ENCODE assay signal across 9 mouse cellular contexts in genomic region chr9:107935790-107936214, GRCm38 (mm10). TPM values are rescaled to one million over a fixed set of nuclear protein-coding genes. Genes with fewer than 3 reads are reported as not detected.
DNase-seq lines count a peak whose midpoint lies in the region; ATAC-seq and TF ChIP-seq lines count a peak whose summit lies in the region.
"Had no signal": no experiment of that assay in that cellular context is flagged by ENCODE, and none has a peak within 500 bp of the region (broad histone marks: within the 10 kb centered on the region; RNA-seq: fewer than 3 reads in every experiment).

No protein-coding gene starts in this region.

- no peaks in the 10 kb centered on the region for H3K9me3 ChIP-seq in heart, embryonic 13.5 days
- H3K9me3 ChIP-seq in MEL (replicated peaks; ENCODE audit: insufficient read depth, low read length): no peaks in the 10 kb centered on the region
- no peaks in the 10 kb centered on the region for H3K9me3 ChIP-seq in embryonic facial prominence, embryonic 12.5 days
- H3K9me3 ChIP-seq in intestine, embryonic 16.5 days (ENCODE audit: control insufficient read depth, low read length): no peaks in the 10 kb centered on the region
- H3K9me3 ChIP-seq in megakaryocyte, embryonic 14.5 days: no peaks in the 10 kb centered on the region

- H3K9ac ChIP-seq in heart, embryonic 13.5 days: peak overlapping the region; percentile 77
- H3K9ac ChIP-seq in MEL (ENCODE audit: control insufficient read depth, low read depth, low read length, poor library complexity, severe bottlenecking): no peak overlapping the region
- peak overlapping the region; percentile 56 for H3K9ac ChIP-seq in embryonic facial prominence, embryonic 12.5 days
- peak overlapping the region; percentile 66 for H3K9ac ChIP-seq in intestine, embryonic 16.5 days (ENCODE audit: low read depth, low read length)

- peak in 1 of 2 experiments; percentile 43; a peak in 1 of 4 replicates for TF ChIP-seq EP300 in MEL (IDR thresholded peaks at IDR 0.05; ENCODE audit: low read depth in 1 of 2, low read length in 2 of 2)

- H3K4me1 ChIP-seq in heart, embryonic 13.5 days: peaks cover 13% of the 10 kb centered on the region
- no peaks in the 10 kb centered on the region for H3K4me1 ChIP-seq in MEL (ENCODE audit: control insufficient read depth in 1 of 2, insufficient read depth in 2 of 2, low read length in 2 of 2)
- H3K4me1 ChIP-seq in embryonic facial prominence, embryonic 12.5 days: peaks cover 15% of the 10 kb centered on the region
- H3K4me1 ChIP-seq in intestine, embryonic 16.5 days (ENCODE audit: control insufficient read depth, insufficient read depth, low read length): peaks cover 19% of the 10 kb centered on the region
- H3K4me1 ChIP-seq in megakaryocyte, embryonic 14.5 days: peaks cover 19% of the 10 kb centered on the region
- peaks cover 18% of the 10 kb centered on the region for H3K4me1 ChIP-seq in small intestine, adult 2 months (ENCODE audit: control insufficient read depth, insufficient read depth, insufficient read length, low read length)

- no peak for ATAC-seq in heart, embryonic 13.5 days (ENCODE audit: extremely low read depth, insufficient number of reproducible peaks, low FRiP score, low TSS enrichment)
- ATAC-seq in embryonic facial prominence, embryonic 12.5 days (ENCODE audit: insufficient number of reproducible peaks, insufficient read depth, low FRiP score, low TSS enrichment): no peak
- 0 out of 2 replicates have a peak, but pooled peaks have one; percentile 29 for ATAC-seq in intestine, embryonic 16.5 days

- H3K79me2 ChIP-seq in MEL (ENCODE audit: control insufficient read depth, insufficient read depth, low read length, poor library complexity): no peaks in the 10 kb centered on the region

- peak overlapping the region; percentile 58 for H3K4me3 ChIP-seq in heart, embryonic 13.5 days
- peak overlapping the region in 1 of 2 experiments; percentile 35; a peak in 1 of 4 replicates for H3K4me3 ChIP-seq in MEL (ENCODE audit: control insufficient read depth in 1 of 2, insufficient read depth in 1 of 2, low read depth in 2 of 2, low read length in 2 of 2)
- H3K4me3 ChIP-seq in embryonic facial prominence, embryonic 12.5 days: peak overlapping the region; percentile 53
- H3K4me3 ChIP-seq in intestine, embryonic 16.5 days (ENCODE audit: low read length): peak overlapping the region; percentile 53
- H3K4me3 ChIP-seq in megakaryocyte, embryonic 14.5 days (replicated peaks): peak overlapping the region; percentile 81
- H3K4me3 ChIP-seq in small intestine, adult 2 months (ENCODE audit: low read depth, low read length): peak overlapping the region; percentile 27

- H3K27ac ChIP-seq in heart, embryonic 13.5 days (replicated peaks): no peak overlapping the region
- H3K27ac ChIP-seq in MEL (ENCODE audit: control insufficient read depth, low read depth, low read length): no peak overlapping the region
- no peak overlapping the region for H3K27ac ChIP-seq in embryonic facial prominence, embryonic 12.5 days
- no peak overlapping the region for H3K27ac ChIP-seq in intestine, embryonic 16.5 days (ENCODE audit: low read length)
- no peak overlapping the region for H3K27ac ChIP-seq in small intestine, adult 2 months (ENCODE audit: insufficient read depth, low read depth, low read length)

- no peaks in the 10 kb centered on the region for H3K36me3 ChIP-seq in heart, embryonic 13.5 days
- 0 out of 4 replicates have a peak, but pooled peaks cover 0 to 2% of the 10 kb centered on the region in 2 experiments for H3K36me3 ChIP-seq in MEL (ENCODE audit: control insufficient read depth in 1 of 2, insufficient read depth in 2 of 2, low read length in 2 of 2)
- no peaks in the 10 kb centered on the region for H3K36me3 ChIP-seq in embryonic facial prominence, embryonic 12.5 days
- no peaks in the 10 kb centered on the region for H3K36me3 ChIP-seq in intestine, embryonic 16.5 days (ENCODE audit: control insufficient read depth, insufficient read depth, low read length)
- no peaks in the 10 kb centered on the region for H3K36me3 ChIP-seq in megakaryocyte, embryonic 14.5 days (replicated peaks; ENCODE audit: low read length)
- no peaks in the 10 kb centered on the region for H3K36me3 ChIP-seq in small intestine, adult 2 months (ENCODE audit: control insufficient read depth, insufficient read depth, low read length)

- H3K4me2 ChIP-seq in heart, embryonic 13.5 days: peak overlapping the region; percentile 93
- peak overlapping the region; percentile 92 for H3K4me2 ChIP-seq in embryonic facial prominence, embryonic 12.5 days (replicated peaks)
- H3K4me2 ChIP-seq in intestine, embryonic 16.5 days (ENCODE audit: low read depth, low read length): peak overlapping the region; percentile 94

- WGBS in heart, embryonic 13.5 days: 0% methylated on average over 39 of the region's 41 CpGs
- under 1% methylated on average over 41 of the region's 41 CpGs for WGBS in embryonic facial prominence, embryonic 12.5 days
- WGBS in intestine, embryonic 16.5 days: 1% methylated on average over 40 of the region's 41 CpGs
- 1% methylated on average over 39 of the region's 41 CpGs for WGBS in small intestine, adult 2 months

- H3K27me3 ChIP-seq in heart, embryonic 13.5 days (replicated peaks): peaks cover 81% of the 10 kb centered on the region
- H3K27me3 ChIP-seq in MEL (ENCODE audit: control insufficient read depth in 1 of 2, insufficient read depth in 2 of 2, low read length in 2 of 2): peaks cover 9 to 20% of the 10 kb centered on the region in 2 experiments
- H3K27me3 ChIP-seq in embryonic facial prominence, embryonic 12.5 days: peaks cover 28% of the 10 kb centered on the region
- peaks cover 16% of the 10 kb centered on the region for H3K27me3 ChIP-seq in intestine, embryonic 16.5 days (replicated peaks; ENCODE audit: control insufficient read depth, insufficient read depth, low read length)
- peaks cover 93% of the 10 kb centered on the region for H3K27me3 ChIP-seq in megakaryocyte, embryonic 14.5 days (replicated peaks)
- peaks cover 14% of the 10 kb centered on the region for H3K27me3 ChIP-seq in small intestine, adult 2 months (ENCODE audit: control insufficient read depth, insufficient read depth, low read length)

- TF ChIP-seq CTCF in MEL (IDR thresholded peaks at IDR 0.05 in 2 of 3, conservative IDR thresholded peaks at IDR 0.05 in 1 of 3; ENCODE audit: control insufficient read depth in 1 of 3, insufficient read depth in 1 of 3, low read depth in 2 of 3, low read length in 3 of 3, poor library complexity in 1 of 3, severe bottlenecking in 1 of 3): no peak
- TF ChIP-seq CTCF in small intestine, adult 2 months (IDR thresholded peaks at IDR 0.05; ENCODE audit: extremely low read depth, insufficient read length, insufficient replicate concordance, low read depth, low read length): no peak

- no peak for DNase-seq in heart, adult 18-20 months
- peak; percentile 28 for DNase-seq in MEL (ENCODE audit: low read depth, low spot score)
- DNase-seq in c-Kit-positive CD71-positive TER-119-positive erythroid progenitor cells, embryonic 14.5 days (ENCODE audit: low spot score): no peak

- TF ChIP-seq POLR2A in MEL (IDR thresholded peaks at IDR 0.05; ENCODE audit: control insufficient read depth in 1 of 2, insufficient read depth in 1 of 2, low read depth in 1 of 2, low read length in 2 of 2, poor library complexity in 1 of 2): no peak
- TF ChIP-seq POLR2A in small intestine, adult 2 months (IDR thresholded peaks at IDR 0.05; ENCODE audit: low read depth, low read length): no peak

- TF ChIP-seq RAD21 in MEL (IDR thresholded peaks at IDR 0.05; ENCODE audit: low read depth, low read length): no peak

RNA-seq across cellular contexts. Expression of gene Camkv, which starts 0.3 kb away (rescaled TPM):
- polyA plus RNA-seq in heart, embryonic 13.5 days (2015; fragmentation: Nextera tagmentation; extraction: Ambion mirVana): 0.63 and 1.0 TPM in 2 replicates
- not detected for total RNA-seq in heart, adult 18-20 months (2021)
- total RNA-seq in MEL (2012; rRNA removed): 0.08 and 0.39 TPM in 2 replicates
- polyA plus RNA-seq in MEL (2012; ENCODE audit: insufficient read depth in 1 of 2, insufficient read length in 2 of 2, low read depth in 1 of 2, low replicate concordance in 2 of 2, missing spikeins in 1 of 2): under 1 TPM in 1 of 2 experiments, not detected in 1; 0.14 TPM
- polyA plus RNA-seq in embryonic facial prominence, embryonic 12.5 days (2016; fragmentation: Nextera tagmentation; extraction: Ambion mirVana): 7.0 and 7.5 TPM in 2 replicates
- polyA plus RNA-seq in intestine, embryonic 16.5 days (2015; fragmentation: Nextera tagmentation; extraction: Ambion mirVana): 1.3 and 1.7 TPM in 2 replicates
- polyA plus RNA-seq in megakaryocyte, embryonic 14.5 days (2012; ENCODE audit: insufficient read depth, low replicate concordance): not detected in 2 replicates
- 0.35 TPM in 1 of 2 replicates, not detected in the other for polyA plus RNA-seq in small intestine, adult 2 months (2012; rRNA removed)

RNA-seq across cellular contexts. Expression of gene Actl11, which starts 7.5 kb away (rescaled TPM):
- not detected in 2 replicates for polyA plus RNA-seq in heart, embryonic 13.5 days (2015; fragmentation: Nextera tagmentation; extraction: Ambion mirVana)
- not detected for total RNA-seq in heart, adult 18-20 months (2021)
- not detected in 2 replicates for total RNA-seq in MEL (2012; rRNA removed)
- polyA plus RNA-seq in MEL (2012; ENCODE audit: insufficient read depth in 1 of 2, insufficient read length in 2 of 2, low read depth in 1 of 2, low replicate concordance in 2 of 2, missing spikeins in 1 of 2): not detected
- not detected in 2 replicates for polyA plus RNA-seq in embryonic facial prominence, embryonic 12.5 days (2016; fragmentation: Nextera tagmentation; extraction: Ambion mirVana)
- polyA plus RNA-seq in intestine, embryonic 16.5 days (2015; fragmentation: Nextera tagmentation; extraction: Ambion mirVana): not detected in 2 replicates
- polyA plus RNA-seq in megakaryocyte, embryonic 14.5 days (2012; ENCODE audit: insufficient read depth, low replicate concordance): not detected in 2 replicates
- not detected in 2 replicates for polyA plus RNA-seq in small intestine, adult 2 months (2012; rRNA removed)
- total RNA-seq: adrenal gland, adult 18-20 months had no signal

RNA-seq across cellular contexts. Expression of gene Traip, which starts 14.1 kb away (rescaled TPM):
- polyA plus RNA-seq in heart, embryonic 13.5 days (2015; fragmentation: Nextera tagmentation; extraction: Ambion mirVana): 11.9 and 12.4 TPM in 2 replicates
- total RNA-seq in heart, adult 18-20 months (2021): 1 to 10 TPM in 1 of 2 experiments, under 1 TPM in 1; 0.35 to 1.0 TPM
- total RNA-seq in MEL (2012; rRNA removed): 37.3 and 43.6 TPM in 2 replicates
- 10 to 100 TPM in 1 of 2 experiments, not detected in 1; 65.2 TPM for polyA plus RNA-seq in MEL (2012; ENCODE audit: insufficient read depth in 1 of 2, insufficient read length in 2 of 2, low read depth in 1 of 2, low replicate concordance in 2 of 2, missing spikeins in 1 of 2)
- 29.4 and 29.6 TPM in 2 replicates for polyA plus RNA-seq in embryonic facial prominence, embryonic 12.5 days (2016; fragmentation: Nextera tagmentation; extraction: Ambion mirVana)
- polyA plus RNA-seq in intestine, embryonic 16.5 days (2015; fragmentation: Nextera tagmentation; extraction: Ambion mirVana): 12.4 and 17.0 TPM in 2 replicates
- 1.0 and 1.2 TPM in 2 replicates for polyA plus RNA-seq in megakaryocyte, embryonic 14.5 days (2012; ENCODE audit: insufficient read depth, low replicate concordance)
- 0.74 and 1.5 TPM in 2 replicates for polyA plus RNA-seq in small intestine, adult 2 months (2012; rRNA removed)

RNA-seq across cellular contexts. Expression of gene Mst1r, which starts 29.1 kb away (rescaled TPM):
- polyA plus RNA-seq in heart, embryonic 13.5 days (2015; fragmentation: Nextera tagmentation; extraction: Ambion mirVana): 2.7 and 4.1 TPM in 2 replicates
- total RNA-seq in heart, adult 18-20 months (2021): 1 to 10 TPM; 2.3 to 3.1 TPM
- total RNA-seq in MEL (2012; rRNA removed): 136 and 149 TPM in 2 replicates
- polyA plus RNA-seq in MEL (2012; ENCODE audit: insufficient read depth in 1 of 2, insufficient read length in 2 of 2, low read depth in 1 of 2, low replicate concordance in 2 of 2, missing spikeins in 1 of 2): 100 to 1,000 TPM in 1 of 2 experiments, not detected in 1; 133 TPM
- 2.8 and 3.6 TPM in 2 replicates for polyA plus RNA-seq in embryonic facial prominence, embryonic 12.5 days (2016; fragmentation: Nextera tagmentation; extraction: Ambion mirVana)
- 13.3 and 16.9 TPM in 2 replicates for polyA plus RNA-seq in intestine, embryonic 16.5 days (2015; fragmentation: Nextera tagmentation; extraction: Ambion mirVana)
- polyA plus RNA-seq in megakaryocyte, embryonic 14.5 days (2012; ENCODE audit: insufficient read depth, low replicate concordance): 0.23 TPM in 1 of 2 replicates, not detected in the other
- 46.4 and 94.7 TPM in 2 replicates for polyA plus RNA-seq in small intestine, adult 2 months (2012; rRNA removed)

RNA-seq across cellular contexts. Expression of gene Uba7, which starts 39.5 kb away (rescaled TPM):
- polyA plus RNA-seq in heart, embryonic 13.5 days (2015; fragmentation: Nextera tagmentation; extraction: Ambion mirVana): 31.7 and 35.0 TPM in 2 replicates
- 10 to 100 TPM; 12.3 to 15.6 TPM for total RNA-seq in heart, adult 18-20 months (2021)
- total RNA-seq in MEL (2012; rRNA removed): 15.8 and 18.1 TPM in 2 replicates
- polyA plus RNA-seq in MEL (2012; ENCODE audit: insufficient read depth in 1 of 2, insufficient read length in 2 of 2, low read depth in 1 of 2, low replicate concordance in 2 of 2, missing spikeins in 1 of 2): 10 to 100 TPM in 1 of 2 experiments, not detected in 1; 44.1 TPM
- polyA plus RNA-seq in embryonic facial prominence, embryonic 12.5 days (2016; fragmentation: Nextera tagmentation; extraction: Ambion mirVana): 24.6 and 25.0 TPM in 2 replicates
- polyA plus RNA-seq in intestine, embryonic 16.5 days (2015; fragmentation: Nextera tagmentation; extraction: Ambion mirVana): 32.8 and 35.5 TPM in 2 replicates
- polyA plus RNA-seq in megakaryocyte, embryonic 14.5 days (2012; ENCODE audit: insufficient read depth, low replicate concordance): 78.9 and 91.5 TPM in 2 replicates
- 67.0 and 131 TPM in 2 replicates for polyA plus RNA-seq in small intestine, adult 2 months (2012; rRNA removed)
